Mouse (Mus musculus) spleen, adult 12 weeks (tissue): ENCODE measurements around the gene Mrps18c.
A peak's percentile ranks its signal among the peaks of the same experiment; 100 is the strongest.

Experiments used
- DNase-seq: peaks from one replicate; pipeline ENCODE4 v3.0.0; 2022; ENCODE audit warnings: low spot score

Mrps18c gene

GRCm38 (mm10) chr5:100826531-100826930 is 28.1 kb downstream of the Mrps18c start:
- no peak for DNase-seq

- no peak for DNase-seq
Observed at GRCm38 (mm10) chr5:100828701-100829100, 30.3 kb downstream of the Mrps18c start.

GRCm38 (mm10) chr5:100832680-100833079 is 34.3 kb downstream of the Mrps18c start:
- DNase-seq: no peak

GRCm38 (mm10) chr5:100833841-100834240 is 35.4 kb downstream of the Mrps18c start:
- no peak for DNase-seq

- no peak for DNase-seq
Observed at GRCm38 (mm10) chr5:100835862-100836538, 37.6 kb downstream of the Mrps18c start.

- DNase-seq: no peak
Observed at GRCm38 (mm10) chr5:100837907-100838306, 39.5 kb downstream of the Mrps18c start.

DNA sequence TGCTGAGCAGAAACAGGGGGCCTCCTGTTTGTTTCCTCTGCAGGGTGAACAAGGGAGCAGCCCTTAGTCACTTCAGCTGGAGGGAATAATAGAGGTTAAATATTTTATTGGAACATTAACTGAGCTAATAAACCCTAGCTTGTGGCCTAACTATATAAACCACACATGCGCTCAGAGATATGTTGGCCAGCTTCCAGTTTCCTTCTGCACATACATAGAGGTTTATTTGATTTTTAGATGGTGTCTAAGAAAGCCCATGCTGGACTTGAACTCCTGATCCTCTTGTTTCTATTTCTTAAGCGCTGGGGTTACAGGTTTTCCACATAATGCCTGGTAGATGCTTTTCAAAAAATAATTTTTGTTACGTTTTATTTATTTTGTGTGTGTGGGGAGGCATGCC is 46.1 kb downstream of the Mrps18c start:
- DNase-seq: no peak

- DNase-seq: no peak
Observed at GRCm38 (mm10) chr5:100845485-100845847, 47.0 kb downstream of the Mrps18c start, which contains the start of gene Gpat3. Gpat3 (plus strand) TSS chr5:100845713.

DNA sequence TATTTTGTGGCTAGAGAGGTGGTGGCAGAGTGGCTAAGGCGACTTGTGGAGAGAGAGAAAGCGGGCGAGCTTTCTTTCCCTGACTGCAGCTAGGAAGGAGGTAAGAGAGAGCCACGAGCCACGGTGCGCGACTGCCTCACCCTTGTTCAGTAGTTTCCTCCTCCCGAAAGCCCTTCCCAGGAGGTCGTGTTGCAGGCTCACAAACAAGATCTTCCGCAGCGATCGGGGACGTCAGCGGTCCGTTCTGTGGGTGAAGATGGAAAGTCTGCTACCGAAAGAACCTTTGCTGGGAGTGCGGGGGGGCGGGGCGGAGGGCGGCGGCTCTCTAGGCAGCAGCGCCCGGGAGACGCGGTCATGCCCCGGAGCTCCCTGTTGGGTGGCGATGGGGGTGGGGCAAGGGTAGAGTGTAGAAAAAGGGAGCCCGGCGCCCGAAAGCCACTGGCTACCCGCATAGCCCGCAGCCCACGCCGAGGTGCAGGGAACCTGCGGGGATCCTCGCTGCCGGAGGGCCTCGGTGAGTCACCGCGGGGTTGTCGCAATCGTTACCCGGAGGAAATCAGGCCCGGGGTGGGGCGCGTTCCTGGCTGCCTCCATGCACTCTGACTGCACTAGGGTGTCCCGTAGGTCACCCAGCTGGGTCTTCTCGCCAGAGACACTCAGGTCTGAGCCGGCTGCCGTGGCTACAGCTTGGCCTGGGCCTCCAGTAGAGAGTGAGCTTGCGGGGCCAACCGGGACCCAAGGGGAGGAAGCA is 47.6 kb downstream of the Mrps18c start:
- DNase-seq: peak; percentile 31

DNA sequence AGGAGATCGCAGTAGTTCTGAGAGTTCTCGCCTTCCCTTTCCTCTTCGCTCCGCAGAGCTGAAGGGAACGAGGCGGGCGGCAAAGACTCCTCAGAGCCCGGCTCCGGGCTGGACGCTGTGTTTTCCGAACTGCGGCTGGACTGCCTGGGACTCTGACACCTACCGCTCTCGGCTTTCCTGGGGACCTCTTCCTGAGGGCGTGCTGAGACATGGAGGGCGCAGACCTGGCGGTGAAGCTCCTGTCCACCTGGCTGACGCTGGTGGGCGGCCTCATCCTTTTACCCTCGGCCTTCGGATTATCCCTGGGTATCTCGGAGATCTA is 48.1 kb downstream of the Mrps18c start:
- DNase-seq: no peak

DNA sequence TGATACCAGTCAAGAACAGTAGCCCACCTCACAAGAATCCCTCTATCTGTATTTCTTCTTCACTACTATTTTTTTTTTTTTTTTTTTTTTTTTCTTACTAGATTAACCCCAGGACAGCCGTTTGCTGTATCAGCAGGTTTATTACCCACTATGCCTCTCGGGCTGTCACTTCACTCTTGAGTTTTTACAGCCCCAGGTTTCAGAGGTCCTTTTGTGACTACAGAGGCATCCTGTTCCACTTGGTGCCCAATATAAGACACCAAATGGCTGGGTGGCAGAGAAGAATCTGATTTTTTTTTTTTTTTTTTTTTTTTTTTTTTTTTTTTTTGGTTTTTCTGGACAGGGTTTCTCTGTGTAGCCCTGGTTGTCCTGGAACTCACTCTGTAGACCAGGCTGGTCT is 48.7 kb downstream of the Mrps18c start:
- DNase-seq: no peak

- no peak for DNase-seq
Observed at GRCm38 (mm10) chr5:100853963-100854362, 55.5 kb downstream of the Mrps18c start.
